Comparison of ENCODE assay signal across 32 mouse cellular contexts in the genomic region with DNA sequence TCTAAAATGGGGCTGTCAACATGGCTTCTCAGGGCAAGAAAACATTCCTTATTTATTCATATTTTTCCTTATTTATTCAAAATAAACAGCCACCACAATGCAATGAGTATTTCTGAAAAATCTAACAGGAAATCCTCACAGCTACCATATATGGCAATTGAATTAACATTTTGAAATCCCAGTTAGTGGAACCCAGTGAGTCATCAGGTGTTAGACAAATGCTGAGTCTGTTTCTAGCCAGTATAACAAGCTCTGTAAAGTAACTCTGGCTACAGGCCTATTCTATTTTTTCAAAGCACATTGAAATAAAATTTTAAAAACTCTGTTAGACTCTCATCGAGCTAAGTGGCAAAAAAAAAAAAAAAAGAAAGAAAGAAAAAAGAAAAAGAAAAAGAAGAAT.
DNase-seq lines count a peak whose midpoint lies in the region; ATAC-seq lines count a peak whose summit lies in the region.
"Had no signal": no experiment of that assay in that cellular context is flagged by ENCODE, and none has a peak within 500 bp of the region (broad histone marks: within the 10 kb centered on the region; RNA-seq: fewer than 3 reads in every experiment).

No protein-coding gene starts in this region.

- H3K4me3 ChIP-seq in heart, embryonic 12.5 days: no peak overlapping the region
- H3K4me3 ChIP-seq: erythroblast, embryonic 14.5 days; forebrain, embryonic 12.5 days; heart, embryonic 15.5 days; intestine, embryonic 15.5 days; limb, embryonic 13.5 days; lung, embryonic 15.5 days; midbrain, embryonic 10.5 days; midbrain, embryonic 15.5 days; neural tube, embryonic 15.5 days had no signal

- H3K9ac ChIP-seq in heart, embryonic 12.5 days: no peak overlapping the region
- H3K9ac ChIP-seq: forebrain, embryonic 12.5 days; heart, embryonic 15.5 days; intestine, embryonic 15.5 days; limb, embryonic 13.5 days; lung, embryonic 15.5 days; midbrain, embryonic 15.5 days; neural tube, embryonic 15.5 days had no signal

- H3K36me3 ChIP-seq in heart, embryonic 12.5 days: no peaks in the 10 kb centered on the region
- H3K36me3 ChIP-seq: forebrain, embryonic 12.5 days; heart, embryonic 15.5 days; intestine, embryonic 15.5 days; limb, embryonic 13.5 days; lung, embryonic 15.5 days; midbrain, embryonic 10.5 days; midbrain, embryonic 15.5 days; neural tube, embryonic 15.5 days had no signal

- no peaks in the 10 kb centered on the region for H3K27me3 ChIP-seq in heart, embryonic 12.5 days (replicated peaks)
- H3K27me3 ChIP-seq: forebrain, embryonic 12.5 days; heart, embryonic 15.5 days; intestine, embryonic 15.5 days; limb, embryonic 13.5 days; lung, embryonic 15.5 days; midbrain, embryonic 15.5 days; neural tube, embryonic 15.5 days; Patski had no signal

- no peak overlapping the region for H3K27ac ChIP-seq in heart, embryonic 12.5 days (ENCODE audit: poor library complexity, severe bottlenecking)
- H3K27ac ChIP-seq: forebrain, embryonic 12.5 days; heart, embryonic 15.5 days; intestine, embryonic 15.5 days; limb, embryonic 13.5 days; lung, embryonic 15.5 days; midbrain, embryonic 10.5 days; midbrain, embryonic 15.5 days; neural tube, embryonic 15.5 days; stomach, postnatal 0 days had no signal

- no peaks in the 10 kb centered on the region for H3K4me1 ChIP-seq in heart, embryonic 12.5 days (replicated peaks)
- H3K4me1 ChIP-seq: forebrain, embryonic 12.5 days; heart, embryonic 15.5 days; intestine, embryonic 15.5 days; limb, embryonic 13.5 days; lung, embryonic 15.5 days; midbrain, embryonic 10.5 days; midbrain, embryonic 15.5 days; neural tube, embryonic 15.5 days had no signal

- H3K4me2 ChIP-seq in heart, embryonic 12.5 days: no peak overlapping the region
- H3K4me2 ChIP-seq: forebrain, embryonic 12.5 days; heart, embryonic 15.5 days; intestine, embryonic 15.5 days; limb, embryonic 13.5 days; liver, embryonic 11.5 days; lung, embryonic 15.5 days; midbrain, embryonic 15.5 days; neural tube, embryonic 15.5 days had no signal

- H3K9me3 ChIP-seq in heart, embryonic 12.5 days (replicated peaks): no peaks in the 10 kb centered on the region
- H3K9me3 ChIP-seq: forebrain, embryonic 12.5 days; heart, embryonic 15.5 days; intestine, embryonic 15.5 days; limb, embryonic 13.5 days; lung, embryonic 15.5 days; midbrain, embryonic 10.5 days; midbrain, embryonic 15.5 days; neural tube, embryonic 15.5 days had no signal

- DNase-seq in frontal cortex, adult 2 months (ENCODE audit: extremely low spot score in 1 of 2, low spot score in 1 of 2): peak; percentile 16 to 74
- DNase-seq in frontal cortex, postnatal 25 days (ENCODE audit: low spot score in 2 of 2): no peak
- DNase-seq in right cerebral cortex, adult 18-20 months: peak; percentile 38
- no peak for DNase-seq in right cerebral cortex, postnatal 25 days
- peak; percentile 21 for DNase-seq in fibroblast of lung, adult 2 months (ENCODE audit: low read depth)
- DNase-seq in T-cell, adult 2 months (ENCODE audit: low spot score): no peak
- DNase-seq: adrenal gland, postnatal 25 days; B cell, adult 2 months; cerebellum, adult 2 months; cerebellum, postnatal 14 days; gastrocnemius, postnatal 10 days; kidney, adult 2 months; kidney, postnatal 4 days; layer of hippocampus, postnatal 36 days; retina, postnatal 1 day; spleen, adult 18-20 months; thymus, adult 2 months; thymus, postnatal 36 days had no signal

- no peak for ATAC-seq in heart, embryonic 12.5 days (ENCODE audit: insufficient number of reproducible peaks, low FRiP score)
- ATAC-seq: hindbrain, embryonic 16.5 days; intestine, embryonic 15.5 days; midbrain, embryonic 15.5 days; Patski had no signal

- 67% methylated on average over 1 of the region's 1 CpGs for WGBS in heart, embryonic 12.5 days

Comparison
In these comparisons a context has a peak if more than half of its experiments do, and no peak if none do; other contexts are left out.
1. DNase-seq: peak in frontal cortex, adult 2 months (2 of 2), right cerebral cortex, adult 18-20 months (single experiment) and fibroblast of lung, adult 2 months (single experiment); none in frontal cortex, postnatal 25 days (0 of 2), right cerebral cortex, postnatal 25 days (single experiment) and T-cell, adult 2 months (single experiment).